Mouse (Mus musculus): ENCODE results near the gene Cyp4f18.
"Not testable (repeated sequence)": the region's sequence is repeated elsewhere in the genome, so short reads cannot be mapped to it uniquely, and the experiment has no call there.

Cyp4f18 gene

DNA sequence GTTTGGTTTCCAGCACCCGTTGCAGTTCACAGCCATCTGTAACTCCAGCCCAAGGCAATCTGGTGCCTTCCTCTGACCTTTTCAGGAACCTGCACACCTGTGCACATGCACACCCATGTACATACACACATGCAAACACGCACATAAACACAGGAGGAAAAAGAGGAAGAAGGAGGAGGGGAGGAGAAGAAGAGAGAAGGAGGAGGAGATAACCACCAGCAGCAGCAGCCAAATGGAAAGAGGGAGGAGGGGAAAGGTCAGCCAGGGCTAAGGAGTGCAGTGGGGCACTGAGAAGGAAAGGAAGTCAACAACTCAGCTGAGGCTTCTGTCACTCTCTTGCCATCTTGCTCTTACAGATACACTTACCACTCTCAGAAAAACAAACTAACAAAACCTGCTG, 28.4 kb downstream of the Cyp4f18 start:
- DNase-seq (ENCODE audit: inconsistent ontology term), result no peak

DNA sequence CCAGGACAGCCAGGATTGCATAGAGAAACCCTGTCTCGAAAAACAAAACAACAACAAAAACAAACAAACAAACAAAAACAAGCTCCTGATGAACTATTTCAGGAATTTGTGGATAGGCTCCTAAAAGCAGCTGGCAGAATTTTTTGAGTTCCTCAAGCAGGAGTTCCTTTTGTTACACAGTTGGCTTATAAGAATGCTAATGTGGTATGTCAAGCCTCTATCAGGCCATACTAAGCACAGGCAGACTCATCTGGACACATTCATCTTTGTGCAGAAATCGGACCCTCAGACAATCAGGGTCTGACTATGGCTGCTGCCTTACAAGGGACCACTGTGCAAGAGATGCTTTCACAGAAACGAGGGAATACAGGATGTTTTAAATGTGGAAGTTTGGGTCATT, 35.2 kb downstream of the Cyp4f18 start:
- DNase-seq (ENCODE audit: inconsistent ontology term), result peak; percentile 63

DNA sequence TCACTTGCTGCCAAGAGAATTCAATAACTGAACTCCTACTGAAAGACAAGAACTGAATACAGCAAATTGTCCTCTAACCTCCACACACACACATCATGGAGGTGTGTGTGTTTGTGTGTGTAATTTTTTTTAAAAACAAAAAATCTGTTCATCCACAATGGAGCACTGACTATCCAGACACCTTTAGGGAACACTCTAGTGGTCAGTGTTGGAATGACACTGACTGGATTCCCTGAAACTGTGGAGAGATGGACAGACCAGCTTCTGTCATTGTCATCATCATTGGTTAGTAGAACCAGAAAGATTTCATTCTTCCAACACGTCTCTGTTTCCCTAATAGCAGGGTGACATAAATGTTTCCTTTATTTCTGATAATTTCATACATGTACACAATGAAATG, 37.5 kb downstream of the Cyp4f18 start:
- peak; percentile 10 for DNase-seq (ENCODE audit: inconsistent ontology term)

DNA sequence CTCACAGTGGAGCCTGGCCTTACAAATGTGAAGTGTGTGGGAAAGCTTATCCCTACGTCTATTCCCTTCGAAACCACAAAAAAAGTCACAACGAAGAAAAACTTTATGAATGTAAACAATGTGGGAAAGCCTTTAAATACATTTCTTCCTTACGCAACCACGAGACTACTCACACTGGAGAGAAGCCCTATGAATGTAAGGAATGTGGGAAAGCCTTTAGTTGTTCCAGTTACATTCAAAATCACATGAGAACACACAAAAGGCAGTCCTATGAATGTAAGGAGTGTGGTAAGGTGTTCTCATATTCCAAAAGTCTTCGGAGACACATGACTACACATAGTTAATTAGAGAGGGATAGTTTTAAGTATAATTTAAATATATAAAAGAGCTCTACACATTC, 40.8 kb downstream of the Cyp4f18 start:
- peak; percentile 73 for DNase-seq (ENCODE audit: inconsistent ontology term)

DNA sequence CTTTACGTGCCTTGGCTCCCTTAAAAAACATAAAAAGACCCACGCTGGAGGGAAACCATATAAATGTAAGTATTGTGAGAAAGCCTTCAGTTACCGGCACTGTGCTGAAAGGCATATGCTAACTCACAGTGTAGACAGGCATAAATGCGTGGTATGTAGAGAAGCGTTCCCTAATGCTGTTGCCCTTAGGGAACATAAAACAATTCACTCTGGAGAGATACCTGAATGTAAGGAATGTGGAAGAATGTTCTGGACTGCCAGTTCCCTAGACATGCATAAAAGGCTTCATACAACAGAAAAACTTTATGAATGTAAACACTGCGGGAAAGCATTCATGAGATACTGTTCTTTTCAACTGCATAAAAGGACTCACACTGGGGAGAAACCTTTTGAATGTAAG, 41.3 kb downstream of the Cyp4f18 start:
- DNase-seq (ENCODE audit: inconsistent ontology term), result no peak

DNA sequence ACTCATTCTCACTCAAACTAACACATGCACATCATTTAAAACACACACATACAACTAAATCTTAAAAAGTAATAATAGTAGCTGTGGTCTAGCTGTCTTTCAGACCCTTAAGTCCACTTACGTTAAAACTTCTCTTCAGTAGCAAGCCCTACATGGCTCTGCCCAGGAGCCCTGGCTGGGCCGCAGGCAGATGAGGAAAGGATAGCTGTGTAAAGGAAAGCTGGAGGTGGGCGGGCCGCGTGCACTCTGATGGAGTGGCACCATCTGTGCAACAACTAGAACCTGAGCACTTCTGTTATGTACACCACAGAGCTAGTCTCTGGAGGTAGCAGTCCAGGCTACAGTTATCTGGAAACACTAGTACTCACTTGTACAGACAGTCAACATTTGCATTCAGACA, 42.2 kb downstream of the Cyp4f18 start:
- DNase-seq (ENCODE audit: inconsistent ontology term), result no peak

DNA sequence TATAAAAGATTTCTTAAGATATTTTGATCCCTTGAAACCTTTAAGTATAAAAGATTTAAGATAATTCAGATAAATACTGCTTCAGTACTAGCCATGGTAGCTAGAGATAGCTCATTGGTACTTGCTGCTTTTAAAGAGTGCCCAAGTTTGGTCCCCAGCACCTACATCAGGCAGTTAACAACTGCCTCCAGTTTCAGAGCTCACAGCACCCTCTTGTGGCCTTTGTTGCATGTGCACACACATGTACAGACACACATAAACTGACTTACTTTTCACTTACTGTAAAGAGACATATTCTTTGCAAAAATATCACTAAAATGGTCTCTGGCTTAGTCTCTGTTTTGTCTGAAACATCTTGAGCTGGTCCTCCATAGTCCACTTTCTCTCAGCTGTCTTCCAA, 43.0 kb downstream of the Cyp4f18 start:
- no peak for DNase-seq (ENCODE audit: inconsistent ontology term)

DNA sequence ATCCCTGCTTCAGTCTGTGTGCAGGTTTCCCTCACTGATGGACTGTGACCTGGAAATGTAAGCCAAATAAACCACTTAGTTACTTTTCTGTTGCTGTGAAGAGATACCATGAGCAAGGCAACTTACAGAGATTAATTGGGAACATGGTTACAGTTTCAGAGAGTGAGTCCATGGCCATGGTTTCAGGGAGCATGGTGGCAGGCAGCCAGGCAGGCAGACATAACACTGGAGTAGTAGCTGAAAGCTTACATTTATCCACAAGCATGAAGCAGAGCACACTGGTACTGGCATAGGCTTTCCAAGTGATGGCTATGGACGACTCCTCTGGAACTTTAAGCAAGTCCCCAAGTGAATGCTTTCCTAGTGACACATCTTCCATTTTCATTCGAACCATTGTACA, 44.3 kb downstream of the Cyp4f18 start:
- DNase-seq (ENCODE audit: inconsistent ontology term), result no peak

DNA sequence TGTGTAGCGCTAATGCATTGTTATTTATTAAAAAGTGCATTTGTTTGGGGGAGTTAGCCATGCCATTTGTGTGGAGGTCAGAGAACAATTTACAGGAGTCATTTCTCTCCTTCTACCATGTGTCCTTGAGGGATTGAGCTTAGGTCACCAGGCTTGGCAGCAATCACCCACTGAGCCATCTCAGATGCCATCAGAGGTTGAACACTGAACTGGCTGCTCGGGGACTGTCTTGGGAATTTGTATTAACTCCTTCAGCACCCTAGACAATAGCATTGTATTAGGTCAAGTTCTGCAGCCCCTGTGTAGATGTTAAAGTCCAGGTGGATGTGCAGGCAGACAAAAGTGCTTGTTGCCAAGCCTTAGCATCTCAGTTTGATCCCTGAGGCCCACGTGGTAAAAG, 45.4 kb downstream of the Cyp4f18 start:
- DNase-seq (ENCODE audit: inconsistent ontology term), result no peak

DNA sequence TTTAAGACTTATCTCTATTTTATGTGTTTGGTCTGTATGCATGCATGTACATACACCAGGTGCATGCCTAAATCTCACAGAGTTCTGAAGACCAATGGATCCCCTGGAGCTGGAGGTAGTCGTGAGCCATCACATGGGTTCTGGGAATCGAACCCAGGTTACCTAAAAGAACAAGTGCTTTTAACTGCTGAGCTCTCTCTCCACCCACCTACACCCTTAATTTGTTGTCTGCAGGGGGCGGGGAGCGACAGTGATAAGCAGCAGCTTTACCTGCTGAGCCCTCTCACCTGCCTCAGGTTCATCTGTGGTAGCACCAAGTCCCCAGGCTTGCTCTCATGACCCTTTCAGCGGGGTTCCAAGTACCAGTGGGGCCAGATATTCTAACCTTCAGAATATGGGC, 47.6 kb downstream of the Cyp4f18 start:
- no peak for DNase-seq (ENCODE audit: inconsistent ontology term)

DNA sequence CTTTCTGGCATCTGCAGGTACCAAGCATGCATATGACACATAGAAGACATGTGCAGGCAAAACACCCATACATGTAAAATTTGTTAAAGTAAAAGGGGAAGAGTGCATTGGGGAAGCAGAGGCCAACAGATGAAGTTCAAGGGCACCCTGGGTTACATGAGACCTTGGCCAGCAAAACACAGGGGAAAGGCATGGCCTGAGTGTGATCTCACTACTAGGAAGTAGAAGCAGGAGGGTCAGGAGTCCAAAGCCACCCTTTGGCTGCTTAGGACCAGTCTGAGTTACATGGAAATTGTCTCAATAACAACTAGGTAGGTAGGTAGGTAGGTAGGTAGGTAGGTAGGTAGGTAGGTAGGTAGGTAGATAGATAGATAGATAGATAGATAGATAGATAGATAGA, 48.9 kb downstream of the Cyp4f18 start:
- no peak for DNase-seq (ENCODE audit: inconsistent ontology term)

DNA sequence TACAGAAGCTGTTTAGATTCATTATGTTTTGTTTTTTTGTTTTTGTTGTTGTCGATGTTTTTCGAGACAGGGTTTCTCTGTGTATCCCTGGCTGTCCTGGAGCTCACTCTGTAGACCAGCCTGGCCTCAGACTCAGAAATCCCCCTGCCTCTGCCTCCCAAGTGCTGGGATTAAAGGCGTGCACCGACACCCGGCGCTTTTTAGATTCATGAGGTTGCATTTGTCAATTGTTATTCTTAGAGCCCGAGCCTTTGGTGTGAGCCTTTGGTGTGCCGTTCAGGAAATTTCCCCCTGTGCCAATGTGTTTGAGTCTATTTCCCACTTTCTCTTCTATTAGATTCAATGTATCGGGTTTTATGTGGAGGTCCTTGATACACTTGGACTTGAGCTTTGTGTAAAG, 54.8 kb downstream of the Cyp4f18 start:
- no peak for DNase-seq (ENCODE audit: inconsistent ontology term)

DNA sequence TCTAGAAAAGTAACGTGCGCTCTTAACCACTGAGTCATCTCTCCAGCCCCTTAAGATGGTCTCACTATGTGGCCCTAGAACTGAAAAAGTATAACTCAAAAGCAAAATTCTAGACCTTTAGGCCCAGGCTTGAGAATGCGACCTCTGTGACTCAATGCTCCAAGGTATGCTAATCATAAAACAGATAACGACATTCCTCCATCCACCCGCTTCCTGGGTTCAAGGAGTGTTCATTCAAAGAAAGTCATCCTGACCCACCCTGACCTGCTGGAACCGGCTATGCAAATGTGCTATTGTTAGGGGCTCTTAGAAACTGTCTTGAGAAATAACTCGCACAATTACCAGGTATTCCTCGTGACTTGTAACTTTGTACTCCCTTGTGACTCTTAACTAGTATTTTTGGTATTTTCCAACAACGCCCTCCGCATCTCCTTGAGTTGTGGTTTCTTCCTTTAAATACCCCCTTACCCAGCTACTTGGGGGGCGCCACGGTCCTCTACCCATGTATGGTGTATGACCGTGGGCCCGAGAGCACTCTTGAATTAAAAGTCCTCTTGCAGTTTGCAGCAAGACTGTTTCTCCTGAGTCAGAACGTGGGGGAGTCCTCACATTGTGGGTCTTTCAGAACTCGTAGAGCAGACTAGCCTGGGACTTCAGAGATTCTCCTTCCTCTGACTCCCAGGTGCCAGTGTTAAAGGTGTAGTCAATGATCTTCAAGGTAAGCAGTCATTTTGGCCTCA, 56.3 kb downstream of the Cyp4f18 start:
- DNase-seq (ENCODE audit: inconsistent ontology term), result not testable (repeated sequence)

DNA sequence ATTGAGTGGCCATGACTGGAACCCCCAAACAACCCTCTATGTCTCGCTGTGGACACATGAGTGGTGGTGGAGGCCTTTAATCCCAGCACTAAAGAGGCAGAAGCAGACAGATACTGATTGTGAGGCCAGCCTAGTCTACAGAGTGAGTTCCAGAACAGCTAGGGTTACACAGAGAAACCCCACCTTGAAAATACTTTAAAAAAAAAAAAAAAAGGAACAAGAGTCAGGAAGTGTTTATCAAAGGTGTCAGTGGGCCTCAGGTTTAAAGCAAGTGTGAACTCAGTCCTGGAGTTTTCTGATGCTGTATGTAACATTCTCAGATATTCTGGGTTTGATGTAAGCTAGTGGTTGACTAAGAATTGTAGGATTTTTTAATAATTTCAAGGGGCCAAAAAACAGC, 56.9 kb downstream of the Cyp4f18 start:
- DNase-seq (ENCODE audit: inconsistent ontology term), result no peak

DNA sequence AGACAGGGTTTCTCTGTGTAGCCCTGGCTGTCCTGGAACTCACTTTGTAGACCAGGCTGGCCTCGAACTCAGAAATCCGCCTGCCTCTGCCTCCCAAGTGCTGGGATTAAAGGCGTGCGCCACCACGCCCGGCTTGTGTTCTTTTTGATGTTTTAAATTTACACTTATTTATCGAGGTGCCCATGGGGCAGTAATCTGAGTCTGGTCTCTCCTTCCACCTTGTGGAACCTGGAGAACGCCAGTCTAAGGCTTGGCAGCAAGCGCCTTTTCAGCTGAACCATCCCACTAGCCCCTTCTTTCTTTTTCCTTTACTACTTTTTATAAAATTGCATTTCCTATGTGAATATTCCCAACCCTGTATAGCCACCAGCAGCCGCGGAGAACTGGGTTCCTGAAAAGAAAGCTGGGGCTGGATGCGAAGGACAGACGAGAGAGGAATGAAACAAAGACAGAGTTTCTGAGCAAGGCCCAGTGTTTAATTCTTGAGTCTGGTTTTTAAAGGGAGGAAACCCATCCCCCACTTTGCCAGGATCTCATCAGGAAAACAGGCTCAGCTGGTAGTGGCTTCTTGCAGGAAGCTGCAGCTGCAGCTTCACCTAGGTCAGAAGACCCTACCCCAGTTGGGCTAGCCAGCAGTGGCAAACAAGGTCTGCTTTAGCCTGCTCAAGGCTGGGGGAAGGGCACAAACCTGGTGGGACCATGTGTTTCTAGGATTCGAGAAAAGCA, 57.8 kb downstream of the Cyp4f18 start:
- peak; percentile 26 for DNase-seq (ENCODE audit: inconsistent ontology term)

DNA sequence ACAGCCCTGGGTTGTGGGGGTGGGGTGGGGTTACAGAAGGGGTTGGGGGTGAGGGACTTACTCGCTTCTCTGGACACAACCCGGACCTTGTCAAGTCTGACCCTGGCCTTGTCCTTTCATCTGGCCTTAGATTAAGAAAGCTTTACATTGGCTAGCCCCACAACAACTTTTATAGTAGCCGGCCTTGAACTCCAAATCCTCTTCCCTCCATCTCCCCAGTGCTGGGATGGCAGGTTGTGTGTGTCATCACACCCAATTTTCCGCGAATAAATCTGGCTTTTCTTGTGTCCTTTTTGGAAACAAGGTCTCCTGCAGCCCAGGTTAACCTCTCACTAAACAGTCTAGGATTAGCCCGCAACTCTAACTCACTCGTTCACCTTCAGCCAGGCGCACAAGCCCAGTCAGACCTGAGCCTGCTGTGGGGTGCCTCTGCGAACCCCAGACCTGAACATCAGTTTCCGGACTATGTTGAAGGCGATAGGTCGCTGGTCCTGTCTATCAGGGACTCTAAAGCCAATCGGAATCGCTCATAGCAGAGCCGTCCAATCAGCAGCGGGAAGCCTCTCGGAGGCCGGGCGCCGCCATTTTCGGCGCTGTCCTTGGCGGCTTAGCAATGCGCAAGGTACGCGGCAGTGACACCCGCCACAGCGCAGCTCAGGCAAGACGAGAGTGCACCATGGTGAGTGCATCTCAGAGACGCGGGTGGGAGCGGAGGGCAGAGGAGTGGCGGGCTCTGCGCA, 58.8 kb downstream of the Cyp4f18 start, which contains the start of gene Zfp961:
Gene Zfp961, plus strand, starts transcription at position 557 of the 740 bp plus-strand sequence.
- DNase-seq (ENCODE audit: inconsistent ontology term), result peak; percentile 97

DNA sequence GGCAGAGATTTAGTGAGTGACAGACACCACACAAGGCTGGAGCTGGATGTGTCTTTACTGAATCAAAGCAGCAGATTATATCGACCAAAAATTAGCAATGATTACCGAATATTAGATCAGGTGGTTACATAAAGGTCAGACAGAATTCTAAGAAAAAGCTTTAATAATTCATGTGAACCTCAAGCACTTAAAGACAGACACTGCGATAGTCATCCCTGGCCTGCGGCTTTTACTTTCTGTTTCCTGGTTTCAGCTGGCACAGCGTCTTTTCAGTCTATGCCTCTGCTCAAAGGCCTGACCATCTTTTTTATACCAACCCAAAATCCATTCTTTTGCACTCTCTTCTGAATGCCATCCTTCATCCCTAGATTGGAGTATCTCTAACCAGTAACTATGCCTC, 60.8 kb downstream of the Cyp4f18 start:
- DNase-seq (ENCODE audit: inconsistent ontology term), result no peak

DNA sequence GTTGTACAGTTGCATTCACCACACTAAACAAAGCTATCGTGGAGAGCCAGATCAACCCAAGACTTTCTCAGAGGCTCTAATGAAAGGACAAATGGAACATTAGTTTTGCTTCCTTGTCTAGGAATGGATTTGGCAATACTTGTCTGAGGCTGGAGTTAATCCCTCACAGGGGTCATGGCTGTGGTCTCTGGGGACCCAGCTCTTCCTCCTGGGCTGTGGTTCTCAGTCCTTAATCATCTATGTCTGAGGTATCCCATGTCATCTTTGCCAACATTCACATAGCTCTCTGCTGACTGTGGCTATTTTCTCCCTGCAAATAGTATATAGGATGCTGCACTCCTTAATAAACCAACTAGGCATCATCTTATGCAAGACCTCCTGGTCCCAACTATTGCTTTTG, 67.7 kb downstream of the Cyp4f18 start:
- no peak for DNase-seq (ENCODE audit: inconsistent ontology term)

DNA sequence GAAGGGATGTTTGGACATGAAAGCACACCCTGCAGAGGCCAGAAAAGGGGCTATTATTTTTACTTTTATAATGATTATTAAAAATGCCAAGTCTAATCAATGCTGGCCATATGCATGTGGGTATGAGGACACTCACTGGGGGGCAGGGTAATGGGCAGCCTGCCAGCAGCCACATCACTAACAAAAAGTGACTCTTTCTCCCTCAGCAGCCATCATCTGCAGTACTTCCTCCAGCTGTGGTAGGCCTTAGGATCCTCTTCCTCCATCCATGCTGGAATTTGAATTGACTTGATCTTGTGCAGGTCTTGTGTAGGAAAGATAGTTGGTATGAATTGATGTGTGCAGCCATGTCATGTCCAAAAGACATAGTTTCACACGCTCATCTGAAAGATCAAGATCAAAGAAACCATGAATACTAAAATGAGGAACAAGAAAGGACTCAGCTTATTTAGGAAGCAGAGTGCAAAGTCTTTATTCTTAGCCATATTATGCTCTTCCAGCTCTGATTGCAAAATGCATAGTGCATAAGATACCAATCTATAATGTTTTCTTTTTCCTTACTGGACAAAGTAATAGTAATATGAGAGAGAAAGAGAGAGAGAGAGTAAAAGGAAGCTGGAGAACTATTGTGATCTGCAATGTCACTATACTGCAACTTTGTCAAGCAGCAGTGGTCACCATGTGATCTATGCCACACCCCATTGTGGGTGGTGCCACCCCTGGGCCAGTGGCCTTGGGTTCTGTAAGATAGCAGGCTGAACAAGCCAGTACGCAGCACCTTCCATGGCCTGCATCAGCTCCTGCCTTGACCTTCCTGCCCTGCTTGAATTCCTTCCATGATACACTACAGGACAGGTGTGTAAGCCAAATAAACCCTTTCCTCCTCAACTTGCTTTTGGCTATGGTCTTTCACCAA, 68.9 kb downstream of the Cyp4f18 start:
- no peak for DNase-seq (ENCODE audit: inconsistent ontology term)

Measured in Muller cell, postnatal 12 days (primary cell).